Mouse (Mus musculus) brown adipose tissue, adult 24 weeks (tissue): ENCODE measurements around the gene Fut9. TPM values are rescaled to one million over a fixed set of nuclear protein-coding genes. Genes with fewer than 3 reads are reported as not detected.

Experiments
- H3K27ac ChIP-seq: fragments of 200-500 bp; replicated peaks from 2 replicates; pipeline ENCODE4 v1.5.1; 2012; ENCODE audit warnings: low read depth, mild to moderate bottlenecking, low read length
- H3K4me1 ChIP-seq: fragments of 200-500 bp; 2 replicates; pipeline ENCODE4 v1.6.1; 2012; ENCODE audit warnings: low read length, mixed read lengths; ENCODE audit not compliant: control insufficient read depth, insufficient read depth, insufficient read length
- H3K4me3 ChIP-seq: fragments of 200-500 bp; 2 replicates; pipeline ENCODE4 v1.5.1; 2012; ENCODE audit warnings: low read depth, mild to moderate bottlenecking, low read length, moderate library complexity; ENCODE audit not compliant: insufficient read depth
- polyA plus RNA-seq: library from polyadenylated mRNA; stranded (reverse); fragments of >200 nt; gene quantifications from 2 replicates; pipeline ENCODE4 v1.2.4, GENCODE M21; 2012; ENCODE audit not compliant: missing spikeins, insufficient read depth, insufficient read length

Gene Fut9
- polyA plus RNA-seq, 1 experiment = not detected

DNA sequence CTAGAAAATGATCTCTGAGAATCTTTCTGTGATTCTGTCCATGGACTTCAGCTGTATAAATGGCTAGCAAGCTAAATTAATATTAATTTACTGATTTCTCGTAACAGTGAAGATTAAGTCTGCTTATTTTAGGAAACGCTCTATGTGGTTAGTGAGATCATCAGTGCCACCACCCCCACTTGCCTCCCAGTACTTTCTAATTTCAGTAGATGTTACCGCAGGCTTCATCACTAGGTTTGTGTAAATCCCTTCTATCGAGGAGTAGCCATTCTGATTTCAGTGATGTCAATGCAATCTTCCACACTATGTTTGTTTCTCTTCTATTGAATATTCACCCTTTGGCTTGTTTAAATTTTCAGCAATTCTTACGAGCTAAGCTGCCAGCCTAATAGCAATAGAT is 186.6 kb downstream of the Fut9 start:
- H3K4me3 ChIP-seq = no peak overlapping the region
- H3K4me1 ChIP-seq = no peaks in the 10 kb centered on the region
- no peak overlapping the region for H3K27ac ChIP-seq

- no peaks in the 10 kb centered on the region for H3K4me1 ChIP-seq
- no peak overlapping the region for H3K4me3 ChIP-seq
- H3K27ac ChIP-seq = no peak overlapping the region
These were observed 189.6 kb downstream of the Fut9 start for GRCm38 (mm10) chr4:25610481-25610880.

- no peak overlapping the region for H3K4me3 ChIP-seq
- H3K4me1 ChIP-seq = no peaks in the 10 kb centered on the region
- no peak overlapping the region for H3K27ac ChIP-seq
These were observed 206.8 kb downstream of the Fut9 start for GRCm38 (mm10) chr4:25593218-25593617.
